Mouse (Mus musculus): ENCODE data around the gene Pfn1. TPM values are rescaled to one million over a fixed set of nuclear protein-coding genes. Genes with fewer than 3 reads are reported as not detected.

The Pfn1 gene
- polyA plus RNA-seq, 1 experiment from 2014 or later: 1,550 TPM

DNA sequence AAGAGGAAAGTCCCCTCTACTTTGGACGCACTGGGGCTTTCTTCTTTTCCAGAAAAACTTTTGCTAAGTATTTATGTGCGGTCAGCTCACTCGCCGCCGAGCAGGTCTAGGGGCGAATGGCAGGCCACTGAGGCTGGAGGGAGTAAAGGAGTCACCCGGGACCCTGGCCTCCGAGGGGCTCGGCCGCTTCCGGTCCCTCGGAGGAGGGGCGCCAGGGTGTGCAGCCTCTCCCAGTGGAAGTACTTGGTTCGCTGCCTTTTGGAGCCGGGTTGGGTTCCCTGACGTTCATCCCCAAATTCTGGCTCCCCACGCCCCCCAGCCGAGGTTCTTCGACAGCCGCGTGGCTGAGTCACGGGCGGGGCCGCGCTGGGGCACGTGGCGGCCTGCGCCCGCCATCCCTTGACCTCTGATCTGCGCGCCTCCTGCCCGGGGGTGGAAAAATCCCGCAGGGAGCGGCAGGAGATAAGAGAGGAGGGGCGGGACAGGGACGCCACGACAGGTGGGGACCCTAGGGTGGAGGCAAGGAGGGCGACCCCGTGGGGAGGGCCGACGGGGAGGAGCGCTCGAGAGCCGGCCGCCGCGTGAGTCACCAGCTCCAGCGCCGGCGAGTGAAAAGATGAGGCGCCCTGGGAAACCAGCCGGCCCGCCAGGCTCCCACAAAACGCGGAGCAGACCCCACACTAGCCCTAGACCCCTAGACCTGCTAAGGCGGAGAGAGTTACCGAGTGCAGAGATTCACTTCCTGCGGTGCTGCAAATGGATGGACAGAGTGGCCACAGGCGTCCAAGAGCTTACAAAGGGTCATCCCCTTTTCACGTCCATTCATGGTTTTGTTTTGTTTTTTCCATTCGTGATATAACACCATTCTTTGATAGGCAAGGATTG lies 1.4 kb upstream of the Pfn1 start:
- peak; percentile 17 for ATAC-seq (ENCODE audit: low FRiP score, low TSS enrichment)
- peaks cover 5% of the 10 kb centered on the region; the same call in 1 of the 2 replicates for H3K4me1 ChIP-seq (replicated peaks; ENCODE audit: control insufficient read depth, insufficient read depth)
- H3K27me3 ChIP-seq (ENCODE audit: control insufficient read depth, insufficient read depth, low read length): no peaks in the 10 kb centered on the region
- peaks cover 3% of the 10 kb centered on the region; the same call in 1 of the 2 replicates for H3K36me3 ChIP-seq (ENCODE audit: control insufficient read depth, insufficient read depth, low read length)
- H3K4me3 ChIP-seq (ENCODE audit: low read depth, low read length): peak overlapping the region; percentile 100
- TF ChIP-seq EP300 (optimal IDR thresholded peaks at IDR 0.05) (no peak), CTCF (IDR thresholded peaks at IDR 0.05; ENCODE audit: low read depth) (0 out of 2 replicates have a peak, but pooled peaks have one; percentile 4)
- peak; percentile 79 for DNase-seq (ENCODE audit: low spot score)
- H3K4me2 ChIP-seq (replicated peaks; ENCODE audit: low read depth): peak overlapping the region; percentile 90
- under 1% methylated on average over 60 of the region's 61 CpGs for WGBS
- H3K9me3 ChIP-seq (ENCODE audit: control insufficient read depth, low read length): no peaks in the 10 kb centered on the region
- peak overlapping the region; percentile 67 for H3K9ac ChIP-seq (ENCODE audit: low read length)
- peak overlapping the region; percentile 100 for H3K27ac ChIP-seq (replicated peaks)

DNA sequence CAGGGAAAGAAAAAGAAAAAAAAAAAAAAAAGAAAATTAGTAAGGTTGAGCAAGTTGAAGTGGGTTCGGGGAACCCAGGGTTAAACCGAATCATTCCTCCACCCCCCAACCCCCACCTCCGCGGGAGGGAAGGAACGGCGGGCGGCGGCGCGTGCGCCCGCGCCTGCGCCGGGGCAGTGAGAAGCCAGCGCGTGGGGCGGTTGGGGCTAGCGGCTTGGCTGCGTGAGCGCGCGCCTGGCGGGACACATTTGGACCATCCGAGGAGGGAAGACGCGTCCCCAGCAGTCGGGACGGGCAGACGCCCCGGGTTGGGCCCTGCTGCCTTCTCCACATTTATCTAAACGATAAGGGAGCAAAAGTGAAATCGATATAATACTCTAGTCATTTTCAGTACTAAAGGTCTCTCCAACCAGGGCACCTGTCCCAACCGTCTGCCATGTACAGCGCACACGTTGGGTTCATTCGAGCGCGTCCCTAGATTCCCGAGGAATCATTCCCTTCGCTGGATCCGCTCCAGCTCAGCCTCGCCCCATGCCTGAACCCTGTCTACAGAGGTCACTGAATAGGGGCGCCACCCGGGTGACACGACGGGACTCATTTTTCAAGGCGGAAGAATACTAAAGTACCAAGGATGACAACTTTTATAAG lies 603 bp upstream of the Pfn1 start:
- Histone ChIP-seq H3K9me3 (ENCODE audit: control insufficient read depth, low read length) (no peaks in the 10 kb centered on the region), H3K4me2 (replicated peaks; ENCODE audit: low read depth) (peak overlapping the region; percentile 90), H3K36me3 (ENCODE audit: control insufficient read depth, insufficient read depth, low read length) (peaks cover 5% of the 10 kb centered on the region; the same call in 1 of the 2 replicates), H3K27ac (replicated peaks) (peak overlapping the region; percentile 100), H3K4me3 (ENCODE audit: low read depth, low read length) (peak overlapping the region; percentile 100), H3K27me3 (ENCODE audit: control insufficient read depth, insufficient read depth, low read length) (no peaks in the 10 kb centered on the region), H3K4me1 (replicated peaks; ENCODE audit: control insufficient read depth, insufficient read depth) (peaks cover 5% of the 10 kb centered on the region; the same call in 1 of the 2 replicates), H3K9ac (ENCODE audit: low read length) (peak overlapping the region; percentile 67)
- DNase-seq (ENCODE audit: low spot score) (peak; percentile 88), ATAC-seq (ENCODE audit: low FRiP score, low TSS enrichment) (peak; percentile 43)
- TF ChIP-seq CTCF (IDR thresholded peaks at IDR 0.05; ENCODE audit: low read depth) (no peak), EP300 (optimal IDR thresholded peaks at IDR 0.05) (no peak)
- under 1% methylated on average over 47 of the region's 48 CpGs for WGBS

DNA sequence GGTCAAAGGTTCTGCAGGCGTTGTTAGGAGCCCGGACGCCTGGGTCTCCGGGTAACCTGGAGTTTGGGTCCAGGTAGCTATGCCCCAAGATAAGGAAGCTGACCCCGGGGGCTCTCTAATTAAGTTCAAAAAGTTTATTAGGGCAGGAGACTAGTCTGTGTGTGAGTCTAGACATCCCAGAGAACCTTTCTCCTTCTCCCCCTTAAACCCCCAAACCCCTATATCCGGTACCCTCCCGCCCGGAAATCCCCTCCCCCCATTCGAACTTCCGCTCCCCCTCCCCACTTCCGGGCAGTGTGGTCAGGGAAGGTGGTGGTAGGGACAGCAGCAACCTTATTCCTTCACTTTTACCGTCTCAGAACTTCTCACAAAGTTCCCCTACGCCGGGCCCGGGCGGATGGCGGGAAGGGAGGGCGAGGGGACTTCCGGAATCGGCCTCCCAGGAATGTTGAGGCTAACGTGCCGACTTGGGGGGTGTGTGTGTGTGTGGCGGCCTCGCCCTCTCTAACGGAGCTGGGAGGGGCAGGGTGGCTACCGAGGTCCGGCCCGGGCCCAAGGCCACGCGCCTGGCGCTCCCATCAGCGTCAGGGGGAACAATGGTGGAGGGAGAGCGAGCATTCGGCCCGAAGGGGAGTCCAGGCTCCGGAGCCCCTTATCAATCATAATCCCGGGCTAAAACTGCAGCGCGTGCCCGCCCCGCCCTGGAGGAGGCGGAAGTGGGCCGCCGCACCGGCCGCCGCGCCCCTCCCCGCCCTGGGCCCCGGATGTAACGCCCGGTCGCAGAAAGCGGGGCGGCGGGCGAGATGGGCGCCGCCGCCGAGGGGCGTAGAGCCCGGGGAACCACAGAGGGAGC lies 873 bp downstream of the Pfn1 start:
- peak; percentile 51 for ATAC-seq (ENCODE audit: low FRiP score, low TSS enrichment)
- Histone ChIP-seq H3K4me1 (replicated peaks; ENCODE audit: control insufficient read depth, insufficient read depth) (peaks cover 5% of the 10 kb centered on the region; the same call in 1 of the 2 replicates), H3K27ac (replicated peaks) (peak overlapping the region; percentile 100), H3K9ac (ENCODE audit: low read length) (peak overlapping the region; percentile 99), H3K9me3 (ENCODE audit: control insufficient read depth, low read length) (no peaks in the 10 kb centered on the region), H3K4me3 (ENCODE audit: low read depth, low read length) (peak overlapping the region; percentile 100), H3K27me3 (ENCODE audit: control insufficient read depth, insufficient read depth, low read length) (no peaks in the 10 kb centered on the region), H3K36me3 (ENCODE audit: control insufficient read depth, insufficient read depth, low read length) (peaks cover 14% of the 10 kb centered on the region), H3K4me2 (replicated peaks; ENCODE audit: low read depth) (peak overlapping the region; percentile 90)
- peak; percentile 21 for TF ChIP-seq EP300 (optimal IDR thresholded peaks at IDR 0.05)
- TF ChIP-seq CTCF (IDR thresholded peaks at IDR 0.05; ENCODE audit: low read depth): no peak; the same call in 1 of the 2 replicates
- DNase-seq (ENCODE audit: low spot score): peak; percentile 83
- WGBS: under 1% methylated on average over 45 of the region's 63 CpGs

DNA sequence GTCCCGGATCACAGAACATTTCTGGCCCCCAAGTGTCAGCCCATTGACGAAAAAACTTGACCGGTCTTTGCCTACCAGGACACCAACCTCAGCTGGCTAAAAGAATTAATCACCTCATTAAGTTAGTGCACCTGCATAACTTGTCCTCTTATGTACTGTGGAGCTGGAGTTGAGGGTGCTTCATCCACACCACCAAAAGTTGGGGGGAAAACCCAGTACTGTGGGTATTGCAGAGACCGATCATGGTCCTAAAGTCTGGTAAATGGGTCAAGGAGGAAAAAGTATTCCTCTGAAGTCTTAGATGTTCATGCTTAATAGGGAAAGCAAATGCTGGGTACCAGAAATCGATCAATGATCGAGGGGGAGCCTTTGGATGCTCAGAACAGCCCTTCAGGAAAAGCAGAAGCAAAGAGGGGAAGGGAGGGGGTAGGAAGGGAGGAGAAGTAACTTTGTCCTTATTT lies 1.5 kb downstream of the Pfn1 start:
- Histone ChIP-seq H3K4me1 (replicated peaks; ENCODE audit: control insufficient read depth, insufficient read depth) (peaks cover 5% of the 10 kb centered on the region), H3K9me3 (ENCODE audit: control insufficient read depth, low read length) (no peaks in the 10 kb centered on the region), H3K9ac (ENCODE audit: low read length) (peak overlapping the region; percentile 99), H3K36me3 (ENCODE audit: control insufficient read depth, insufficient read depth, low read length) (peaks cover 14% of the 10 kb centered on the region), H3K27ac (replicated peaks) (peak overlapping the region; percentile 100), H3K27me3 (ENCODE audit: control insufficient read depth, insufficient read depth, low read length) (no peaks in the 10 kb centered on the region), H3K4me2 (replicated peaks; ENCODE audit: low read depth) (peak overlapping the region; percentile 90), H3K4me3 (ENCODE audit: low read depth, low read length) (peak overlapping the region; percentile 100)
- TF ChIP-seq EP300 (optimal IDR thresholded peaks at IDR 0.05): no peak
- no peak for TF ChIP-seq CTCF (IDR thresholded peaks at IDR 0.05; ENCODE audit: low read depth)
- ATAC-seq (ENCODE audit: low FRiP score, low TSS enrichment): no peak
- WGBS: 23% methylated on average over 6 of the region's 6 CpGs
- DNase-seq (ENCODE audit: low spot score): no peak
